Mouse (Mus musculus): ENCODE results near the gene Trcg1.

Gene Trcg1

GRCm38 (mm10) chr9:57262795-57263684 is 26.7 kb downstream of the Trcg1 start:
- DNase-seq, result no peak

- no peak for DNase-seq
Observed at GRCm38 (mm10) chr9:57265125-57265524, 28.8 kb downstream of the Trcg1 start.

GRCm38 (mm10) chr9:57267421-57267820 is 31.1 kb downstream of the Trcg1 start:
- DNase-seq, result no peak

GRCm38 (mm10) chr9:57268078-57268477 is 31.7 kb downstream of the Trcg1 start:
- DNase-seq, result no peak

- no peak for DNase-seq
Observed at GRCm38 (mm10) chr9:57268575-57268974, 32.2 kb downstream of the Trcg1 start.

- no peak for DNase-seq
Observed at GRCm38 (mm10) chr9:57269384-57269783, 33.0 kb downstream of the Trcg1 start.

GRCm38 (mm10) chr9:57270399-57270798 is 34.0 kb downstream of the Trcg1 start:
- no peak for DNase-seq

- DNase-seq, result no peak
Observed at GRCm38 (mm10) chr9:57271081-57271480, 34.7 kb downstream of the Trcg1 start.

GRCm38 (mm10) chr9:57271837-57272562 is 35.6 kb downstream of the Trcg1 start:
- DNase-seq, result no peak

- DNase-seq, result no peak
Observed at GRCm38 (mm10) chr9:57272902-57273804, 36.8 kb downstream of the Trcg1 start.

- no peak for DNase-seq
Observed at GRCm38 (mm10) chr9:57273805-57274494, 37.6 kb downstream of the Trcg1 start.

GRCm38 (mm10) chr9:57276311-57276710 is 40.0 kb downstream of the Trcg1 start:
- no peak for DNase-seq

GRCm38 (mm10) chr9:57278268-57278667 is 41.9 kb downstream of the Trcg1 start:
- no peak for DNase-seq

GRCm38 (mm10) chr9:57279441-57279840 is 43.1 kb downstream of the Trcg1 start:
- no peak for DNase-seq

- peak; percentile 29 for DNase-seq
Observed at GRCm38 (mm10) chr9:57281549-57281948, 45.2 kb downstream of the Trcg1 start.

- no peak for DNase-seq
Observed at GRCm38 (mm10) chr9:57282686-57283085, 46.3 kb downstream of the Trcg1 start.

GRCm38 (mm10) chr9:57283311-57283710 is 47.0 kb downstream of the Trcg1 start:
- DNase-seq, result no peak

GRCm38 (mm10) chr9:57287183-57287582 is 50.8 kb downstream of the Trcg1 start:
- DNase-seq, result no peak

- no peak for DNase-seq
Observed at GRCm38 (mm10) chr9:57294905-57295304, 58.5 kb downstream of the Trcg1 start.

- DNase-seq, result no peak
Observed at GRCm38 (mm10) chr9:57295666-57296065, 59.3 kb downstream of the Trcg1 start.

- no peak for DNase-seq
Observed at GRCm38 (mm10) chr9:57296277-57296676, 59.9 kb downstream of the Trcg1 start.

GRCm38 (mm10) chr9:57297938-57298337 is 61.6 kb downstream of the Trcg1 start:
- no peak for DNase-seq
